Mouse (Mus musculus) neutrophil, adult 5-6 weeks (primary cell): Measurements from ENCODE around the gene Srsf3. TPM values are rescaled to one million over a fixed set of nuclear protein-coding genes. Genes with fewer than 3 reads are reported as not detected.
"Not testable (repeated sequence)": the region's sequence is repeated elsewhere in the genome, so short reads cannot be mapped to it uniquely, and the experiment has no call there.

Source experiments
- ATAC-seq: fragments of 151-379, 151-347 bp; 2 replicates; pipeline ENCODE4 v1.8.0; 2017; ENCODE audit warnings: mild to moderate bottlenecking, moderate TSS enrichment; ENCODE audit not compliant: insufficient number of reproducible peaks, poor library complexity, low FRiP score, severe bottlenecking; ENCODE audit errors: extremely low read depth
- total RNA-seq: library from RNA; stranded (forward); fragments of 200-1000 nt; gene quantifications from 2 replicates; pipeline ENCODE4 v1.2.3, GENCODE M21; 2017

The Srsf3 gene
- total RNA-seq, 1 experiment from 2014 or later = 624 TPM

DNA sequence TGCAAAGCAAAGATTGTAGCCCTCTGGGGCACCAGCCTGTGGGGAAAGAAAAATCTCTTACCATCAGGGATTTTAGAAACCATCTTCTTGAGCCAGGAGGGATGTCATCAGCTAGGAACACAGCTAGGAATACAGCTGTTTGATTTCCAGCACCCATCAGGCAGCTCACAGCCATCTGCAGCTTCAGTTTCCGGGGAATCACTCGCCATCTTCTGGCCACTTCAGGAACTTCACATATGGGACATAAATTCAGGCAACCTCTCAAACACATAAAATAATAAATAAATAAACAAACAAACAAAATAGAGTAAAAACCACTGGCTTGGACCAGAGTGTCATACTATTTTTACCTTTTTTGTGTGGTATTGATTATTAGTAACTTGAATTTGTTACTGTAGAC, 16.8 kb upstream of the Srsf3 start:
- peak; percentile 74; the same call in 1 of the 2 replicates for ATAC-seq

- no peak for ATAC-seq
These were observed 15.7 kb upstream of the Srsf3 start for GRCm38 (mm10) chr17:29016705-29017104.

DNA sequence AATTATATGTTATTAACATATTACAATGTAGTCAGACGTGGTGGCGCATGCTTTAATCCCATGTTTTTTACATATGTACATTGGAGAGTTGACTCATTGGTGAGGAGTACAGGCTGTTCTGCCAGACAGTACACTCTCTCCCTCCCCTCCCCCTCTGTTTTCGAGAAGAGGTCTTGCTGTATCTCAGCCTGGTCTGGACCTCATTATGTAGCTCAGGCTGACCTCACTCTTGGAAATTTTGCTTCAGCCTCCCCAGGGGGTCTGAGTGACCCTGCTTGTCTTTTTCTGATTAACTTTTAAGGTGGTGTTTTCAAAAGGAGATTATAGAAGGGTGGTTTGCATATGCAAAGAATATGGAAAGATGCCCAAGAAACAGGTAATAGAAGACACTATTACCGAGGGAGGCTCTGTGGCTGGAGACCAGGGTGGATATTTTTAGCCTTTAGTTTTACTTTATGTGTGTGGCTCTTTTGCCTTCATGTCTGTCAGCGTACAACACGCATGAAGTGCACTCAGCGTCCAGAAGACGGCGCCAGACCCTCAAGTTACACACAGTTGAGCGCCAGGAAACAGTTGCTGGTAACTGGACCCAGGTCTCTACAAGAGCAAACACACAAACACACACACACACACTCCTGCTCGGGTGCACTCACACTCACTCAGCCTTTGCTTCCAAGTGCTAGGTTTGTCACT, 14.0 kb upstream of the Srsf3 start:
- peak; percentile 39; the same call in 1 of the 2 replicates for ATAC-seq

GRCm38 (mm10) chr17:29019391-29019790, 13.0 kb upstream of the Srsf3 start:
- no peak for ATAC-seq

- ATAC-seq = no peak
These were observed 12.0 kb upstream of the Srsf3 start for GRCm38 (mm10) chr17:29020444-29020843.

DNA sequence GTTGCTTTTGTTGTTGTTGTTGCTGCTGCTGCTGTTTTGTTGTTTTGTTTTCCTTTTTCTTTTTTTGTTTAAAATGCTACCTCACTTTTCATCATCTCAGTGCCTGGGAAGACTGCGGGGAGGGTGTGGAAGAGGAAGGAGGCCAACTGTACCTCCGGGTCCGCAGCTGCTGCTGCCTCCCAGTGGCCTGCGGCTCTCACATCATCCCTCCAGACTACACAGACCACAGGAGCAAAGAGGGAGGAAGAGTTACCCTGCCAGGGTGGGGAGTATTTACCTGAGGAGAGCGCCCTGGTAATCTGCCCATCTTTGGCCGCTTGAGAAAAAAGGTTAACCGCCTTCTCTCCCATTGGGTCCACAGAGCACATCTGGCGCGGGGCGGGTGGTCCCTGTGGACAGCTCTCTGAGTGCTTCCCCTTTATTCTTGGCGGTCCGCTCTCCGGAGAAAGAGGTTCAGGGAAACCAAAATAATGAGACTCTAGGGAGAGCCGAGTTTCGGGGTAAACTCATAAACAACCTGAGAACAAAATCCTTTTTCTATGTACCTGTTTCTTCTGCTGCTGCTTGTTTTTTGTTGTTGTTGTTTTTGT, 10.1 kb upstream of the Srsf3 start:
- peak; percentile 77 for ATAC-seq

DNA sequence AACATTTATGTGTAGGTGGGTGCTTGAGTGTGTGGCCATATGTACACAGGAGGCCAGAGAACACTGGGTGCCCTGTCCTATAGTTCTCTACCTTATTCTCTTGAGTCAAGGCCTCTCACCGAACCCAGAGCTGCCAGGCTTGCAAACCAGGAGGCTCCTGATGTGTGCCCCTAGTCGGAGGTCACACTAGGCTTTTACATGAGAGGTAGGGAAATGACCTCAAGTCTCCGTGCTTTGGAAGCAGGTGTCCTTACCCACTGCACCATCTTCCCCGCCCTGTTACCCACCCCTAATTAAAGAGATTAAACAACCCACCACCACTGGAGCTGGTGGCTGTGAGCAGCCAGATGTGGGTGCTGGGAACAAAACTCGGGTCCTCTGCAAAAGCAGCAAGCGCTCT, 9.1 kb upstream of the Srsf3 start:
- no peak for ATAC-seq

GRCm38 (mm10) chr17:29024047-29024892, 8.2 kb upstream of the Srsf3 start:
- no peak for ATAC-seq

DNA sequence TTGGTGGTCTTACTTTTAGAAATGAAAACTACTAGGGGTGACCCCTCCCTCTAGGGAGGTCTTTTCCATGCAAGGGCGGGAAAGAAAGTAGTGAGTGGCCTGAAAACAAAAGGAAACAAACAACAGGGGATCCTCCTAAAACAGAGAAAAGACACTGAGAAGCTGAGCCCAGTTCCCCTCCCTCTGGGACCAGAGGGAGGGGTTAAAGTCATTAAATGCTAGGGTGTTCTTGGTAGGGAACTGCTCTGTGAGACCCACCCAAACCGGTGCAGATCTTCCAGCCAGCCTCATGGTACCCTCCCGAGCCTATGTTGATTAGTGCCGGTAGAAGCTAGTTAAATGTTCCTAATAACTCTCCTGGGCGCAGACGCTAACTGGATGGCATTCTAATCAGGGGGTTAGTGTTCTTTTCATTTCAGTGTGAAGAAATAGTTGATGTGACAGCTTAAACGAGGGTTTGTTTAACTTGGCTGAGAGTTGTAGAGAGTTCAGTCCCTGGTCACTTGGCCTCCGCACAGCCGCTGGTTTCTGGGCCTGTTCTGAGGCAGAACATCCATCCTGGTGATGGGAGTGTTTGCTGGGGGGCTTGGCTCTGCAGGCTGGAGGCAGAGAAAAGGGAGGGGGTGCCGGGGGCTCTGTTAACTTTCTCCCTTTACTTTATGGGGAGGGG, 7.4 kb upstream of the Srsf3 start:
- no peak for ATAC-seq

DNA sequence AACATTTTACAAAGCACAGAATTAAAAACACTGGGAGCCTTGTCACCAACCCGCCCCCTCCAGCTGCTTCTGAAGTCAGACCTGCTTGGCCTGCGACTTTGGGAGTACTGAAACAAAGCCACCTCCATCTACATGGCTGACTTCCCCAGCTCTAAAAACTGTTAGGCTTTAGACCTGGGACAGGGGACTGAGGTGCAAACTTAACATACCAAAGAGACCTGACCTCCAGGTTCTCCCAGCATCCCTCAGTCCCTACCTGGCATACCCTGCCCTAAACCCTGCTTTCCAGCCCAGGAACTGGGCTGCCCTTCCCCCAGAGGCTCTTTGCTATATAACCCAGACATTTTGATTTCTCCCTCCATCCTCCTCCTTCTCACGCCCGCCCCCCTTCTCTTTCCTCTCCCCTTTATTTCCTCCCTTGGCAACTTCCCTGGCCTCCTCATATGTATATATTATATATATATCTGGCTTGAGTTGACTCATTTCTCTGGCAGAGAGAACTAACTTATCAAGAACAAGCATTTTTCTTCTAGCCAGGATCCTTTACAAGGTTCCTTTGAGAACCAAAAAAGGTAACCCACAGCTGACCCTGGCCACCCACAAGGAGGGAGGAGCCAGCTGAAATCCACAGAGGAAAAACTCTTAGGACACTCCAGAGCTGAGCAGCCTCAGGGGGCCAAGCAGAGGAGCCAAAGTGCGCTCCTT, 5.6 kb upstream of the Srsf3 start:
- no peak for ATAC-seq

GRCm38 (mm10) chr17:29030321-29031034, 1.9 kb upstream of the Srsf3 start:
- ATAC-seq = no peak

DNA sequence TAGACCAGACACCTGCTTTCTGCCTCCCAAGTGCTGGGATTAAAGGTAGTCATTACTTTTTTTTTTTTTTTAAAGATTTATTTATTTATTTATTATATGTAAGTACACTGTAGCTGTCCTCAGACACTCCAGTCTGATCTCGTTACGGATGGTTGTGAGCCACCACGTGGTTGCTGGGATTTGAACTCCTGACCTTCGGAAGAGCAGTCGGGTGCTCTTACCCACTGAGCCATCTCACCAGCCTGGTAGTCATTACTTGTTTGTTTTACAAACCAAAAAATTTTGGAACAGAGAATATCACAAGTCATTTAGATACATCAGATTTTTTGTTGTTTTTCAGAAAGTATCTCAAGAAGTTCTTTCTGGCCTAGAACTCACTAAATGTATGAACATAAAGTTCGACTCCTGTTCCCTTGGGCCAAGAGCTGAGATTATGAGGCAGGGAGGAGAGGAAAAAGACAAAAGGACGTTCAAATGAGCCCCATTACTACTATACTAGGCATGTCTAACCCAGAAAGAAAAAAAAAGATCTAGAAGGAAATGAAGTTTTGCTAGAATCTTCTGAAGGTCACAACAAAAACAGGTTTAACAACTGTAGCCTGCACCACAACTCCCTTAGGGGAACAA, 1.2 kb upstream of the Srsf3 start:
- ATAC-seq = not testable (repeated sequence)

DNA sequence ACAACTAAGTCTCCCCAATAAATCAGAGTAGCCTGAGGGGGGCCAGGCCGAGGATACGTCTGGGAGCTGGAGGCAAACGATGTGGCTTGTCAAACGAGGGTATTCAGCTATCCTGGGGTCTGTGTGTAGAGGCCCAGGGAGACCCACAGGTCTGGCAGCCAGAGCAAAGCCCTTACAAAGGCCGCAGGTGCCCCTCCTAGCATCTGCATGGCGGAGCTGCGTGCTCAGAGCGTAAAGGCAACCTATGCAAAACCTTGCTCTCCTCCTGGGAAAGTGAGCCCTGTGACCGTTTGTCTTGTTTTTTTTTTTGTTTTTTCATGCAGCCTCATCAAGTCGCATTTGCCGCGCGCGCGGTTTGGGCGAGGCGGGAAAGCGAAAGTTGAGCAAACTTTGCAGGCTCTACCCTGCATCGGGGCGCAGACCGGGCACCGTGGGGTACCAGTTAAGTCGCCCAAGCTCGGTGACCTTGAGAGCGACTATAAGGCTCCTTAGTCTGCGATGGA, 606 bp upstream of the Srsf3 start:
- ATAC-seq = peak; percentile 4; the same call in 1 of the 2 replicates

GRCm38 (mm10) chr17:29033569-29034061, 1.2 kb downstream of the Srsf3 start:
- no peak for ATAC-seq

DNA sequence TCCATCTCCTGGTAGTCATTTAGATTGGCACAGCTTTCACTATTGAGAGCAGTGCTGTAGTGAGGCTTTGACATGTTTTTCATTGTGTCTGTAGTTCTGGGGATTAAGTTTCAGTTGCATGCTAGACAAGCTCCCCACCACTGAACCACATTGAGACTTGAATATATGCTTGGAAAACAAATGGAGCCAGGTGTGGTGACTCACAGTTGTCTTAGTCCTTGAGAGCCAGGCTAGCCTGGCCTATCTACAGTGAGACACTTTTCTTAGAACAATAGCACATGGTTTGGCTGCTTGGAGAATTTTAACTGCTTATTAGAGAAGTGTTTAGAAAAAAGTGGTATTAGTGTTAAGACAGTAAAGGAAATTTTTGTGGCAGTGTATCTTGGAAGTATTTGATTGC, 1.8 kb downstream of the Srsf3 start:
- ATAC-seq = no peak

DNA sequence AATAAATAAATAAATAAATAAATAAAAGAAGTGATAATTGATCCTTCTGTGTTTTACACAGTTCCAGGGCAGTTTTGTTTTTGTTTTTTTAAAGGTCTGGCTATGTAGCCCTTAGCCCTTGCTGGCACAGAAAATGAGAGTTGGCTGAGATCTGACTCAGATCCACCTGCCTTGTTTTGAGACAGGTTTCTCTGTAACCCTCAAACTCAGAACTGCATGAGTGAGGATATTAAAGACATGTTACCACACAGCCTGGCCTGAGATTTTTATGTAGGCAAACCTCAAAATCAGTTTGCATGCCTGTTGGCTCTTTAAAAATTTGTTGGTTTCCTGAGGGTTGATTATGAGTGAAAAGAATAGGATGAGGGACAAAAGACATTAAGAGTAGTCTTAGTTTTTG, 3.1 kb downstream of the Srsf3 start:
- no peak for ATAC-seq

DNA sequence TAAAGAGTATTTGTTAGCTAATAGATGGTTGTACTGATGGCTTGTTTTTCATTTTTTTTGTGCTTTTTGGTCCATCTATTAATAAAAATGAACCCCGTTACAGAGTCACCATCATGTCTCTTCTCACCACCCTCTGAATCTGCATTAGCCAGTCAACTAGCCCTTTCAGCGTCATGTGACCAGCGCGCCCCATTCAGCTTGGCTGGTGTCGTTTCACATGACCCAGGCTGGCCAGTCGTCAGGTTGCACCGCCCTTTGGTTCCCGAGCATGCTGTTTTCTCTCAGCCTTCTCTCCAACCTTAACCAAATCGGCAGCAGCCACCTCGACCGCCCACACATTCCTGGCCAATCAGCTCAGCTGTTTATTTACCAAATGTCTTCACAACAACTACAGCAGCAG, 6.9 kb downstream of the Srsf3 start:
- ATAC-seq = no peak
